ENCODE assay signal across 29 mouse cellular contexts in the genomic region with DNA sequence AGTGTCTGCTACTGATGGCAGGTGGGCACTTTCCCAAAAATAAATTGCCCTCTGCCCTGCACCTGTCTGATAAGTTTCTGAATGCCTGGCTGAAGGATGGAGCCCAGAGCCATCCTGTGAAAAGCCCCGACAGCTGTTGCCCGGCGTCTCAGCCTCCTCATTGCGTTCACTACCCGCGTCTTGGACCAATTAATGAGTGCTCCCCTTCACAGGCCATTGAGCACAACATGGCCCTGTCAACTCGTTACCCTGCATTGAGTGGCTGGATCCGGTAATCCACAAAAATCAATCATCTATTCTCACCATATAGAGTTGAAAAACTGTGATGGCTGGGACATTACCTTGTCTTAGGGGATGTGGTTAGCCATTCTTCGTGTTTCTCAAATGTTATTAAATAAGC.
DNase-seq lines count a peak whose midpoint lies in the region; ATAC-seq lines count a peak whose summit lies in the region.
"Had no signal": no experiment of that assay in that cellular context is flagged by ENCODE, and none has a peak within 500 bp of the region (broad histone marks: within the 10 kb centered on the region; RNA-seq: fewer than 3 reads in every experiment).

No protein-coding gene starts in this region.

- no peak for DNase-seq in midbrain, embryonic 14.5 days
- DNase-seq in midbrain, embryonic 11.5 days (ENCODE audit: low spot score, missing footprints), result no peak
- peak; percentile 22 for DNase-seq in mesoderm, embryonic 11.5 days (ENCODE audit: low read depth, low spot score)
- DNase-seq in retina, postnatal 1 day, result peak; percentile 81
- no peak for DNase-seq in urinary bladder, adult 18-20 months (ENCODE audit: low spot score in 2 of 2)
- DNase-seq: adrenal gland, adult 8-10 months; cerebellum, adult 8-10 months; cerebellum, postnatal 36 days; gastrocnemius, adult 2 months; heart, postnatal 4 days; kidney, adult 8-10 months; kidney, postnatal 10 days; left cerebral cortex, postnatal 4 days; liver; lung, postnatal 36 days; thymus, postnatal 25 days had no signal

- peak; percentile 65; the same call in 1 of the 2 replicates for ATAC-seq in forebrain, embryonic 12.5 days (ENCODE audit: low FRiP score)
- no peak for ATAC-seq in forebrain, embryonic 16.5 days
- ATAC-seq in midbrain, embryonic 14.5 days (ENCODE audit: low FRiP score, low TSS enrichment), result no peak
- no peak for ATAC-seq in midbrain, embryonic 11.5 days (ENCODE audit: low FRiP score)
- ATAC-seq: activated CD4-positive, CD25-positive, alpha-beta regulatory T cell, adult 4 months; intestine, embryonic 15.5 days had no signal

- 16% methylated on average over 9 of the region's 9 CpGs for WGBS in forebrain, embryonic 12.5 days
- WGBS in forebrain, embryonic 16.5 days, result 8% methylated on average over 9 of the region's 9 CpGs
- WGBS in midbrain, embryonic 14.5 days, result 31% methylated on average over 9 of the region's 9 CpGs
- 59% methylated on average over 9 of the region's 9 CpGs for WGBS in midbrain, embryonic 11.5 days

- H3K36me3 ChIP-seq in forebrain, embryonic 12.5 days (replicated peaks), result no peaks in the 10 kb centered on the region
- no peaks in the 10 kb centered on the region for H3K36me3 ChIP-seq in forebrain, embryonic 16.5 days (ENCODE audit: control insufficient read depth, insufficient read depth)
- no peaks in the 10 kb centered on the region for H3K36me3 ChIP-seq in midbrain, embryonic 14.5 days (ENCODE audit: control insufficient read depth, insufficient read depth, low read length)
- H3K36me3 ChIP-seq in midbrain, embryonic 11.5 days (ENCODE audit: control insufficient read depth, insufficient read depth, low read length), result no peaks in the 10 kb centered on the region
- H3K36me3 ChIP-seq: embryonic facial prominence, embryonic 12.5 days; heart, embryonic 15.5 days; intestine, embryonic 15.5 days; liver, embryonic 15.5 days; lung, embryonic 15.5 days; neural tube, embryonic 12.5 days; stomach, embryonic 15.5 days had no signal

- H3K27ac ChIP-seq in forebrain, embryonic 12.5 days, result no peak overlapping the region
- H3K27ac ChIP-seq in forebrain, embryonic 16.5 days (ENCODE audit: low read length), result no peak overlapping the region
- 0 out of 2 replicates have a peak overlapping the region, but pooled peaks have one; percentile 20 for H3K27ac ChIP-seq in midbrain, embryonic 14.5 days (replicated peaks; ENCODE audit: low read depth, low read length)
- H3K27ac ChIP-seq in midbrain, embryonic 11.5 days (ENCODE audit: low read depth, low read length), result no peak overlapping the region
- H3K27ac ChIP-seq: embryonic facial prominence, embryonic 12.5 days; gastrocnemius, adult 2 months; heart, embryonic 15.5 days; intestine, embryonic 15.5 days; left cerebral cortex, adult 2 months; liver, embryonic 15.5 days; lung, embryonic 15.5 days; neural tube, embryonic 12.5 days; stomach, embryonic 15.5 days had no signal

- H3K27me3 ChIP-seq in forebrain, embryonic 12.5 days, result no peaks in the 10 kb centered on the region; the same call in none of the 2 replicates
- H3K27me3 ChIP-seq in forebrain, embryonic 16.5 days (replicated peaks; ENCODE audit: control insufficient read depth, insufficient read depth, low read length), result no peaks in the 10 kb centered on the region
- no peaks in the 10 kb centered on the region for H3K27me3 ChIP-seq in midbrain, embryonic 14.5 days (ENCODE audit: control insufficient read depth, insufficient read depth, low read length)
- no peaks in the 10 kb centered on the region for H3K27me3 ChIP-seq in midbrain, embryonic 11.5 days (ENCODE audit: control insufficient read depth, insufficient read depth, low read length)
- H3K27me3 ChIP-seq: embryonic facial prominence, embryonic 12.5 days; heart, embryonic 15.5 days; intestine, embryonic 15.5 days; liver, embryonic 15.5 days; lung, embryonic 15.5 days; megakaryocyte, embryonic 14.5 days; neural tube, embryonic 12.5 days; stomach, embryonic 15.5 days had no signal

- no peak overlapping the region for H3K4me2 ChIP-seq in forebrain, embryonic 12.5 days
- H3K4me2 ChIP-seq in forebrain, embryonic 16.5 days (ENCODE audit: low read length), result no peak overlapping the region
- H3K4me2 ChIP-seq in midbrain, embryonic 14.5 days (ENCODE audit: low read length), result no peak overlapping the region
- H3K4me2 ChIP-seq in midbrain, embryonic 11.5 days, result no peak overlapping the region
- H3K4me2 ChIP-seq: embryonic facial prominence, embryonic 12.5 days; heart, embryonic 15.5 days; intestine, embryonic 15.5 days; liver, embryonic 15.5 days; lung, embryonic 15.5 days; neural tube, embryonic 12.5 days; stomach, embryonic 15.5 days had no signal

- H3K4me3 ChIP-seq in forebrain, embryonic 12.5 days (replicated peaks), result no peak overlapping the region
- no peak overlapping the region for H3K4me3 ChIP-seq in forebrain, embryonic 16.5 days (replicated peaks; ENCODE audit: low read length)
- no peak overlapping the region for H3K4me3 ChIP-seq in midbrain, embryonic 14.5 days (replicated peaks; ENCODE audit: low read depth, low read length)
- H3K4me3 ChIP-seq in midbrain, embryonic 11.5 days (ENCODE audit: low read depth, low read length), result no peak overlapping the region
- H3K4me3 ChIP-seq: embryonic facial prominence, embryonic 12.5 days; erythroblast, embryonic 14.5 days; gastrocnemius, adult 2 months; heart, embryonic 15.5 days; intestine, embryonic 15.5 days; left cerebral cortex, adult 2 months; liver, embryonic 15.5 days; lung, embryonic 15.5 days; megakaryocyte, embryonic 14.5 days; neural tube, embryonic 12.5 days; stomach, embryonic 15.5 days had no signal

- H3K9me3 ChIP-seq in forebrain, embryonic 12.5 days, result no peaks in the 10 kb centered on the region
- H3K9me3 ChIP-seq in forebrain, embryonic 16.5 days (ENCODE audit: control insufficient read depth, low read length), result no peaks in the 10 kb centered on the region
- H3K9me3 ChIP-seq in midbrain, embryonic 14.5 days (ENCODE audit: control insufficient read depth, low read length), result no peaks in the 10 kb centered on the region
- no peaks in the 10 kb centered on the region for H3K9me3 ChIP-seq in midbrain, embryonic 11.5 days (ENCODE audit: control insufficient read depth, low read length)
- H3K9me3 ChIP-seq: embryonic facial prominence, embryonic 12.5 days; heart, embryonic 15.5 days; intestine, embryonic 15.5 days; liver, embryonic 15.5 days; lung, embryonic 15.5 days; neural tube, embryonic 12.5 days; stomach, embryonic 15.5 days had no signal

- no peak overlapping the region for H3K9ac ChIP-seq in forebrain, embryonic 12.5 days
- H3K9ac ChIP-seq in forebrain, embryonic 16.5 days (replicated peaks; ENCODE audit: low read depth, low read length), result no peak overlapping the region
- H3K9ac ChIP-seq in midbrain, embryonic 14.5 days (replicated peaks; ENCODE audit: low read length), result no peak overlapping the region
- no peak overlapping the region for H3K9ac ChIP-seq in midbrain, embryonic 11.5 days (ENCODE audit: low read length)
- H3K9ac ChIP-seq: embryonic facial prominence, embryonic 12.5 days; heart, embryonic 15.5 days; intestine, embryonic 15.5 days; liver, embryonic 15.5 days; lung, embryonic 15.5 days; neural tube, embryonic 12.5 days; stomach, embryonic 15.5 days had no signal

- peaks cover 13% of the 10 kb centered on the region for H3K4me1 ChIP-seq in forebrain, embryonic 12.5 days
- peaks cover 5% of the 10 kb centered on the region; the same call in 1 of the 2 replicates for H3K4me1 ChIP-seq in forebrain, embryonic 16.5 days (replicated peaks; ENCODE audit: control insufficient read depth, insufficient read depth, low read length)
- H3K4me1 ChIP-seq in midbrain, embryonic 14.5 days (ENCODE audit: control insufficient read depth, insufficient read depth, low read length), result 0 out of 2 replicates have a peak, but pooled peaks cover 11% of the 10 kb centered on the region
- no peaks in the 10 kb centered on the region for H3K4me1 ChIP-seq in midbrain, embryonic 11.5 days (ENCODE audit: control insufficient read depth, insufficient read depth, low read length)
- H3K4me1 ChIP-seq: embryonic facial prominence, embryonic 12.5 days; heart, embryonic 15.5 days; intestine, embryonic 15.5 days; liver, embryonic 15.5 days; lung, embryonic 15.5 days; megakaryocyte, embryonic 14.5 days; stomach, embryonic 15.5 days had no signal

Comparison
In these comparisons a context has a peak if more than half of its experiments do, and no peak if none do; other contexts are left out.
1. DNase-seq: peak in mesoderm, embryonic 11.5 days (single experiment) and retina, postnatal 1 day (single experiment); none in midbrain, embryonic 14.5 days (single experiment), midbrain, embryonic 11.5 days (single experiment) and urinary bladder, adult 18-20 months (0 of 2).